Mouse (Mus musculus): ENCODE data around the gene Mcf2. TPM values are rescaled to one million over a fixed set of nuclear protein-coding genes. Genes with fewer than 3 reads are reported as not detected.

Mcf2 gene
- polyA plus RNA-seq, 1 experiment from 2014 or later = 0.56 TPM

Other genes starting within 250 kb of the Mcf2 start
- not detected in 2 replicates for gene F9, start 179.6 kb downstream of the Mcf2 start, polyA plus RNA-seq (2014; fragmentation: Nextera tagmentation; extraction: Ambion mirVana)

Measured in limb, embryonic 11.5 days (tissue).